Mouse (Mus musculus): ENCODE results near the gene Nqo1.

DNA sequence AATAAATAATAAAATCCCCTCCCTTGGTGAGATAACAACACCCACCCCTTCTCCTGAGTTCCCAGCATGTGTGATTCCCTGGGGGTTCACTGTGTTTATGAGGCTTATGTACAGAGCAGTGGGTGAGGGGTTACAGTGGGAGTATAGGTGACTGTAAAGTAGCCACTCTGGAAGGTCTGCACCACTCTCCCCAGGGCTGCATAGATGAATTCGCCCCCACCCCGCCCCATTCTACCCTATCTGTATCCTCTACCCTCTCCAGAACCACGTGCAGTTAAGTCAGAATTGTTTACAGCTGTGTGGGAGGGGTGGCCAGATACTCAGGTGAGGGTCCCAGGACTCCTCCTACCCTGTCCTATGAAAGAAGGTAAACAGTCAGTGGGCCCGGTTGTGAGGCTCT lies 20.1 kb downstream of the Nqo1 start:
- no peak for TF ChIP-seq ZC3H11A (IDR thresholded peaks at IDR 0.05; ENCODE audit: borderline replicate concordance, low read depth, low read length)
- no peak for TF ChIP-seq CHD2 (IDR thresholded peaks at IDR 0.05; ENCODE audit: low read depth, low read length)
- no peak for TF ChIP-seq HCFC1 (IDR thresholded peaks at IDR 0.05; ENCODE audit: borderline replicate concordance, insufficient read depth, low read length)
- no peak for TF ChIP-seq ZNF384 (IDR thresholded peaks at IDR 0.05; ENCODE audit: low read depth, low read length)

All from ES-E14 (cell line).